Mouse (Mus musculus) adrenal gland, postnatal 36 days (tissue): Measurements from ENCODE around the gene Psmc6. TPM values are rescaled to one million over a fixed set of nuclear protein-coding genes. Genes with fewer than 3 reads are reported as not detected.

ENCODE experiments used
- DNase-seq, 2 experiments: peaks; one replicate each; pipeline ENCODE4 v3.0.0; 2021; ENCODE audit warnings: mixed read lengths in 1 of 2
- long read RNA-seq, 2 experiments: library from polyadenylated mRNA; stranded (forward); transcript quantifications; one replicate each; pipeline ENCODE4 v2.0.0; 2021; ENCODE audit warnings: borderline sequencing depth in 2 of 2
- total RNA-seq, 2 experiments: library from RNA; stranded (reverse); gene quantifications; 2 replicates each; pipeline ENCODE4 v1.2.3; 2021

Psmc6 gene
- 100 to 1,000 TPM; 124 to 134 TPM for total RNA-seq
- long read RNA-seq, experiment 1, transcript Psmc6-201 (14 exons, 2,234 nt), result major isoform, 157 of 174 reads
- long read RNA-seq, experiment 1, partial matches to known transcripts, result 10 of 174 reads
- long read RNA-seq, experiment 1, other reads (novel, unspliced or antisense), result 7 of 174 reads
- long read RNA-seq, experiment 2, transcript Psmc6-201 (14 exons, 2,234 nt), result major isoform, 34 of 38 reads
- long read RNA-seq, experiment 2, partial matches to known transcripts, result 0 of 38 reads
- long read RNA-seq, experiment 2, other reads (novel, unspliced or antisense), result 4 of 38 reads

- DNase-seq, result peak; percentile 91 to 95
Measured at GRCm38 (mm10) chr14:45329589-45330181, at the start of gene Psmc6. Gene Psmc6, plus strand, starts transcription at chr14:45329788.

- no peak for DNase-seq
Measured at GRCm38 (mm10) chr14:45282066-45282465, 47.5 kb upstream of the Psmc6 start.

GRCm38 (mm10) chr14:45291608-45292007 is 38.0 kb upstream of the Psmc6 start:
- no peak for DNase-seq

- DNase-seq, result no peak
Measured at GRCm38 (mm10) chr14:45303939-45304338, 25.6 kb upstream of the Psmc6 start.

- DNase-seq, result no peak
Measured at GRCm38 (mm10) chr14:45304389-45304788, 25.2 kb upstream of the Psmc6 start.

- DNase-seq, result no peak
Measured at GRCm38 (mm10) chr14:45305852-45306251, 23.7 kb upstream of the Psmc6 start.

GRCm38 (mm10) chr14:45307630-45308328 is 21.8 kb upstream of the Psmc6 start:
- DNase-seq, result no peak

- peak; percentile 53 to 67 for DNase-seq
Measured at GRCm38 (mm10) chr14:45309646-45310045, 19.9 kb upstream of the Psmc6 start.

GRCm38 (mm10) chr14:45310101-45310500 is 19.5 kb upstream of the Psmc6 start:
- DNase-seq, result no peak

- DNase-seq, result no peak
Measured at GRCm38 (mm10) chr14:45316927-45317326, 12.7 kb upstream of the Psmc6 start.

- DNase-seq, result peak in 1 of 2 experiments; percentile 64
Measured at GRCm38 (mm10) chr14:45317921-45318411, 11.6 kb upstream of the Psmc6 start.

GRCm38 (mm10) chr14:45318426-45319236 is 11.0 kb upstream of the Psmc6 start, which contains the start of gene Ero1l:
Gene Ero1l, minus strand, starts transcription at chr14:45318771.
- DNase-seq, result peak; percentile 86 to 93

GRCm38 (mm10) chr14:45319237-45319610 is 10.4 kb upstream of the Psmc6 start:
- no peak for DNase-seq

- DNase-seq, result no peak
Measured at GRCm38 (mm10) chr14:45320111-45320510, 9.5 kb upstream of the Psmc6 start.

- no peak for DNase-seq
Measured at GRCm38 (mm10) chr14:45321067-45321466, 8.5 kb upstream of the Psmc6 start.

GRCm38 (mm10) chr14:45321622-45322021 is 8.0 kb upstream of the Psmc6 start:
- DNase-seq, result no peak

- DNase-seq, result no peak
Measured at GRCm38 (mm10) chr14:45322450-45322849, 7.1 kb upstream of the Psmc6 start.

GRCm38 (mm10) chr14:45323320-45323719 is 6.3 kb upstream of the Psmc6 start:
- DNase-seq, result no peak

- peak; percentile 50 to 62 for DNase-seq
Measured at GRCm38 (mm10) chr14:45325471-45325870, 4.1 kb upstream of the Psmc6 start.

GRCm38 (mm10) chr14:45328072-45328713 is 1.4 kb upstream of the Psmc6 start:
- DNase-seq, result no peak

- DNase-seq, result no peak
Measured at GRCm38 (mm10) chr14:45329018-45329588, 485 bp upstream of the Psmc6 start.
